Mouse (Mus musculus) kidney, postnatal 10 days (tissue): Measurements from ENCODE around the gene Arfip2.

Source experiments
- DNase-seq: peaks from one replicate; pipeline ENCODE4 v3.0.0; 2021; ENCODE audit warnings: mixed read lengths

Arfip2 gene

DNA sequence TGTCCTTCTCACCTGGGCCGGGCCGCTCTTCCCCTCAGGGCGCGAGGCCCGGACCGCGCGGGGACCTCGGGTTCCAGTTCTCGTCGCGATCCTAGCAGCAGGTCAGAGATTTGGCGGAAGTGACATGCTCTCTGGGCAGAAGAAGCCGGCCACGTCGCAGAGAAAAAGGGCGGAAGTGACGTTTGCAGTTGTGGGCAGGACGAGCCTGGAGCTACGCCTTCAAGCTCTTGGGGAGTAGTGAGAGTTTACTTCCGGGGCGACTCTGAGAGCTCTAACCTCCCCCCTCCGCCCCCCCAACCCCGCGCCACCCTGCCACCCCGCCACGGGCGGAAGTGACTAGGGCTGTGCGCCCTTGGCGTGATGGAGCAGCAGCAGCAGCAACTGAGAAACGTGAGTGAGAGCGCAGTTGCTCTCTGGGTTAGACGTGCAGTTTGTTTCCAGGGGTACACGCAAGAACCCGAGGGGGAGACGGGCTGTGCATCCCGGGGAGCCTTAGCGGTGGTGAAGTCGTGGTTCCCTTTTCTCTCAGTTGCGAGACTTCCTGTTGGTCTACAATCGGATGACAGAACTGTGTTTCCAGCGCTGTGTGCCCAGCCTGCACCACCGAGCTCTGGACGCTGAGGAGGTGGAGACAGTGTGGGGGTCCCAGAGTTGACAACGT, at the start of gene Arfip2, which contains the start of gene Gm45799:
Arfip2 (minus strand) TSS at position 184 of the 661 bp plus-strand sequence.
Gm45799 (plus strand) TSS at position 320 of the 661 bp plus-strand sequence.
- DNase-seq = peak; percentile 98

GRCm38 (mm10) chr7:105685541-105686197, 45.5 kb upstream of the Arfip2 start:
- DNase-seq = no peak

DNA sequence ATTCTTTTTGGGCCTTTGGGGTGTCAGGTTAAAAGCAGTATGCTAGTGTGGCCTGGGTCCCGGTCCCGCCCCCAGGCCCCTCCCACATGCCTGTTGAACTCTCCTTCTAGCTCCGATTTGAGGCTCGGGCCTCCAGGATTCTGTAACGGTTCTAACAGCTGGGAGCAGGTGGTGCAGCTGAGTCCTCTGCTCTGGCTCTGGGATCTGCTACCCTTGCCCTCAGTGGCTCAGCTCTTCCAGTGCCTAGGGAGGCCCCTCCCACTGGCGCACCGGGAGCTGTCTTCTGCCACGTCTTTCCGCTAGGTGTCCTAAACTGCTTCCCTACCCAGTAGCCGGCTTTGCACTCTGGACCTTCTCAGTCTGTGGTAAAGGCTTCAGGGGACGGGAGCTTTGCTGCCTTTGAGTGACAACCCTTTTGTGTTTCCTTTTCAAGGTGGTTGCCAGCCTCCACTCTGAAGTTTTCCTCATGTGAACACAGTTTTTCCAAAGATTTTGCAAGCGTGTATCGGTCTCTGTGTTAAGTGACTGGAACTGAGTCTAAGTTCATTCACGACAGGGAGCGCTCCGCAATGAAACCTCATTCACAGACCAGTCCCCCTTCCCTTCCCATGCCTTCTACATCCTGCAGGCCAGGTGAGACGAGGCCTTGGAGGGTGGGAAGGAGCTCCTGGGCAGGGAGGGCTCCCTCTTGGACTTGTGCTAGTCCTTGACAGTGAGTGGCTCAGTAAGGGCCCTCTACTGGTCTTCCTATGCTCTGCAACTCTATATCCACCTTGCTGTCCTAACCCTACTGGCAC, 10.6 kb upstream of the Arfip2 start, which contains the start of gene Dnhd1:
Dnhd1 (plus strand) TSS at position 189 of the 797 bp plus-strand sequence.
- DNase-seq = peak; percentile 87

DNA sequence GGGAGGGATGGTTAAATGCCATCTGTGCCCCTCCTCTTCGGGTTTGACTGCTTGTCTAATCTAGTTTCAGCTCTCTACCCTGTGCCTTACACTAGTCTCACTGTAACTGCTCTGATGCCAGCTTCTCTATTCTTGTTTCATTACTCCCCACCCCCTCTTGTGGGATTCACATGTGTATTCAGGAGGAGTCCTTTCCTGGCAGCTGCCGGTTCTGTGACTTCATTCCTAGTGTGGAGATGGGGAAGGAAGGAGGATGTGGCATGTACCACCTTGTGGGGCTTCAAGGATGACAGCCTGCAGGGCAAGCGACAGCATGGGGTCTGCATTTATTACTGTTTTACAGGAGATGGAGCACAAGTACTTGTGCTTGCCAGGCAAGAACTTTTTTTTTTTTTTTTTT, 1.7 kb upstream of the Arfip2 start:
- no peak for DNase-seq

- DNase-seq = no peak
Measured at GRCm38 (mm10) chr7:105640894-105641255, 659 bp upstream of the Arfip2 start.

- DNase-seq = no peak
Measured at GRCm38 (mm10) chr7:105639756-105640155, 460 bp downstream of the Arfip2 start, which contains the start of gene Timm10b. Gene Timm10b, plus strand, starts transcription at chr7:105640056.

DNA sequence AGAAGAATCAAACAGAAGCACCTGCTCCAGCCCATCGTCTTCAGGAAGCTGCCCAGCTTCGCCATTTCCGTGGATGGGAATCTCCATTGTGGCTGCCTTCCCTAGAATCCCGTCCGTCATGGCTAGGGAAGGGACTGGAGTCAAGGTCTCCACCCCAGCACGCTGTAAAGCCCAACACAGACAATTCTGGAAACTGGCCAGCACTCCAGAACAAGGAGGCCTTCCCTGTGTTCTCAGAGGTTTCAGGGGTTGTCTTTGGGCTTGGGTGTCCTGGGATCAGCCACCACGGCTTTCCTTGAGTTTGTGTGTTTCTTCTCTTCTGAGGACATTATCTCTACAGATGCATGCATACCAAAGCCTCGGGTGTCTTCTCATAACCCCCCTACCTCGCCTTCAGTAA, 912 bp downstream of the Arfip2 start:
- peak; percentile 42 for DNase-seq

GRCm38 (mm10) chr7:105638776-105639175, 1.4 kb downstream of the Arfip2 start:
- no peak for DNase-seq

DNA sequence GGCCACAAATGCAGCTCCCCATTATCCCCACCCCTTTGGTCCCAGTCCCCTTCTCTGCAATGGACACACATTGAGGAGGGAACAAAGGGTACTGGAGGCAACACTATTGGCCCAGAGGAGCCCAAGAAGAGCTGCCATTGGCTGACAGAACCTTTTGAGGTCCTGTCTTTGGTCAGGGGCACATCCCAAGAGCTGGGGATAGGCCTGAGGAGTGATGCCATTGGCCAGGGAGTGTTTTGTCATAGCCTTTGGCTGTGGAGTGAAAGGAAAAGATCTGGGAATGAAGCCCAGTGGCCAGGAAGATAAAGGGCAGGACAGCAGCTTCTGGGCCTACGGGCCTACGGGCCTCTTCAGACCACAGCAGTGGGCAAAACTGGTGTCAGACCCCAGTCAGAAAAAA, 4.5 kb downstream of the Arfip2 start:
- DNase-seq = no peak

DNA sequence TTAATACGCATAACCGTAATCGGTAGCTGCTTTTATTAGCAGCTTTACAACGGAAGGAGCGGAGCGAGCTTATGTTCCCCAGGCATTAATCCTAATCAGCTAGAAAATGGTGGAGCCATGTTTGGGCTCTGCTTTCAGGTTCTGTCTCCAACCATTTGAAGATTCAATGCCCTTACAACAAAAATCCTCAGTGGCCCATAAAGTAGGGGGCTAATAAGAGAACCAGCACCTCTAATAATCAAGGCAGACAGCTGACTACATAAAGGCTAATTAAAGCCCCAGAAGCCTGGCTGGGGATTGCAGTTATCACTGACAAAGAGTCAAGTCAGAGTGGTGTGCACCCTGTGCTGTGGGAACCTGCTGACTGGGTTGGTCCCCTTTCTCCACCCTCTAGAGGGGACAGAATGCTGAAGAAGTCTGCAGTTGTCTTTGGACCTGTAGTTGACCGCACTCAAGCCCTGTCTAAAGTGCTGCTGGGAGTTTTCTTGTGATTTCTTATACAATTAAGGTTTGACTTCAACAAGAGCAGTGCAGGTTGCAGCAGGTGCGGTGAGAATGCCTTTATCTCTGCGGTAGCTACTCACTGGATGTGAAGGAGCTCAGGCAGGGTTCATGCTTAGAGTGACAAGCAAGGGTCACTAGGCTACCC, 5.8 kb downstream of the Arfip2 start:
- peak; percentile 13 for DNase-seq

DNA sequence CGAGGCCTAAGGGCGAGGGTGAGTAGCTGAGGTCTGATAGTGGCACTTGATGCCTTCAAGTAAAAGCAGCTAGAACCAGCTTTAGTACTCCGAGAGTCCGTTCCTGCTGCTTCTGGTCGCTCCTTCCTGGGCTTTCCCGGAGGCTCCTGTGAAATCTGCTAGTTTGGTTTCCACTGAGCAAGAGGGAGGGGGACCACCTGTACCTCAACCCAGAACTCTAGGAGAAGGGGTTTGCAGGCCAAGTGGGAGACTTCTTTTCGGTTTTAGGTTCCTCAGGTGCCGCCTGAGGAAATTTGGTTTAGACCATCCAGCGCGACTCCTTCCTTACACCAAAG, 6.4 kb downstream of the Arfip2 start:
- DNase-seq = no peak

DNA sequence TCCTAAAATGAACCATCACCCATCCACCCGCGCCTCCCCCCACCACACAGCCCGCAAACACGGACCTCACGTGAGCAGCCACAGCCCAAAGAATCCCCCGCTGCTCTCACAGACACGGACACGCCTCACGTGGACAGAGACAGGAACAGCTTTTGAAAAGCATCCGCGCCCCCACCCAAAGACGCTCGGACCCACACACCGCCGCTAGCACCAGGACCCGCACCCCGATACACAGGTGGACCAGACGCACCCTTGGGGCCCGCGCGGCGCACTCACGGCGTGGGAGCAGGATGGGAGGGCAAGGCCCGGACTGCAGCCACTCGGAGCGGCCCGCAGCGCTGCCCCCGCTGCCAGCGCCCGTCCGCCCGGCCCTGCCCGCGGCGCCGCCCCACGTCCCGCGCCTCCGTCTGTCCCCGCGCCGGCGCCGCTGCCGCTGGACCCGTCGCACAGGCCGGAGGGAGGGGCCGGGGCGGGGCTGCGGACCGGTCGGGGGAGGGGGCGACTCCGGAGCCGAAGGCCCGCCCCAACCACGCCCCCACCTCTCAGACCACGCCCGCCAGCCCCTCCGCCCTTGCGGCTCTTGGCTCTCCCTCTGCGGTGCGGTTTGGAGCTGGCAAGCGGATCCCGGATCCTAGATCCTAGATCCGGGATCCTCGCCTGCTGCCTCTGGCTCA, 7.0 kb downstream of the Arfip2 start, which contains the start of gene Trim3:
Trim3 (minus strand) TSS at position 445 of the 674 bp plus-strand sequence.
- DNase-seq = peak; percentile 97

DNA sequence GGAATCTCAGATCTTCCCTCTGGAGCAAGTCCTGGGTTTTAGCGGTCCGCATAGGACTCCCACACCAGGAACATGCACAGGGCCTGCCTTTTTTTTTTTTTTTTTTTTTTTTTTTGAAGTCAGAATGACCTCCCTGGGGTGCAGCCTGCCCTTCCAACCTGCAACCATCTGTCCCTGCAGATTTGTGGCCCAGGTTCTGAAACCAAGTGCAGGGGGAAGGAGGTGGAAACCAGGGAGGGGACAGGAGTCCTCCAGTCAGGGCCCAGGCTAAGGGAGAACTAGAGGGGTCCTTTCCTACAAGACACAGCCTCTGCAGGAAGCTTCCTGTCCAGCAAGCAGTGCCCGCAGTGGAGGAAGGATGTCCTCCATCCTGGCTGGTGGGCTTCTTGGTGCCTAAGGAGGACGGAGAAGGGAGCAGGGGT, 7.7 kb downstream of the Arfip2 start:
- DNase-seq = peak; percentile 49

DNA sequence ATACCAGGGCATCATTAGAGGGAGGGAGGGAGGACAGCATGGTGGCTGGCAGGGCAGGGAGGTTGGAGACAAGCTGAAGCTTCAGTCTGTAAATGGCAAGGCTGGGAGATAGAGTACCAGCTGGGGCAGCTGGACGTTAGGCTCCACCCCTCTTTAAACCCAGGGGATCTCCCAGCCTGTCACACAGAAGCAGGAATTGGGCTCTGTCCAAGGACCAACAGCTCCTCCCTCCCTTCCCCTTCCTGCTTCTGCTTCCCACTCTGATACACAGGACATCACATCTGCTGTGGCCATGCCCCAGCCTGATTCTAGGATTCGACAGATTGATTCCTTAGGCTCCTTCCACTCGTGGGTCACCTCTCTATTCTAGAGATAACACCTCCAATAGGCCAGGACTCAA, 11.6 kb downstream of the Arfip2 start:
- peak; percentile 85 for DNase-seq

DNA sequence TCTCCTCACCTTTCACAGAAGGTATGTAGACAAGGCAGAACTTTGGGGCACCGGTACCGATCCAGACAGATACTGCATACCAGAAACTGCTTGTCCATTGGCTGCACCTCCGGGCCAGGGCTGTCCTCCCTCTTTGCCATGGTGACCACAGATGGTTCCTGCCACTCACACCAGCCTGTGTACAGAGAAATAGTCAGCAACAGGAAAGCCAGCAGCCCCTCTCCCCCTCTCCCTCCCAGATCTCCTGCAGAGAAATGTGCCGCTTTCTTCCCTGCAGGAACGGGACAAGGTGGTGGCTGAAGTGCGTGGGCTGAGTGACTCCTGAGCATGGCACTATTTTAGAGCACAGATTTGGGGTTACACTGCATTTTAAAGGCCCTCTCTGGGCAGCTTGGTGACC, 14.8 kb downstream of the Arfip2 start:
- peak; percentile 29 for DNase-seq

- DNase-seq = no peak
Measured at GRCm38 (mm10) chr7:105621646-105622292, 18.4 kb downstream of the Arfip2 start.

- peak; percentile 32 for DNase-seq
Measured at GRCm38 (mm10) chr7:105621053-105621452, 19.2 kb downstream of the Arfip2 start.

- no peak for DNase-seq
Measured at GRCm38 (mm10) chr7:105619701-105620100, 20.5 kb downstream of the Arfip2 start.

- DNase-seq = no peak
Measured at GRCm38 (mm10) chr7:105617810-105618209, 22.4 kb downstream of the Arfip2 start.

GRCm38 (mm10) chr7:105616561-105616960, 23.7 kb downstream of the Arfip2 start:
- no peak for DNase-seq

DNA sequence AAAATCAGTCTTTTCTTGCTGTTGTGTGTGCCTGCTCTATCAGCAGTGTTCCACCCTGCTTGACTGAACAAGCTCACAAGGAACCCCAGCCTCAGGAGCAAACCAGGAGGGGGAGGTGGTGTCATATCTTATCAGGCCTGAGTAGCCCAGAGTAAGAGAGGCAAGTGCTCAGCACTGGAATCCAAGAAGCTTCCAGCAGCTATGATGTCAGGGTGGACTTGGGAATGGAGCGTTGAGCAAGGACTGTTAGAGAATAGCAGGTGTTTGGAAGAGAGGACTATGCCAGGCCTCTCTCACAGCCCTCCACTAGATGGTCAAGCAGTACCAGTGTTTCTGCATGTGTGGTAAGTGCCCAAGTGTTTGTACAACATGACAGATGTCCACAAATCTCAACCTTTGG, 24.5 kb downstream of the Arfip2 start:
- no peak for DNase-seq

- DNase-seq = peak; percentile 38
Measured at GRCm38 (mm10) chr7:105614400-105614799, 25.8 kb downstream of the Arfip2 start.
